23 mouse cellular contexts compared by ENCODE assay signal in genomic region chr14:34348301-34348700, GRCm38 (mm10). TPM values are rescaled to one million over a fixed set of nuclear protein-coding genes. Genes with fewer than 3 reads are reported as not detected.
"Had no signal": no experiment of that assay in that cellular context is flagged by ENCODE, and none has a peak within 500 bp of the region (broad histone marks: within the 10 kb centered on the region; RNA-seq: fewer than 3 reads in every experiment).

No protein-coding gene starts in this region.

- DNase-seq: kidney, adult 9 months; kidney, postnatal 14 days; layer of hippocampus, postnatal 36 days; right cerebral cortex, postnatal 25 days; spleen, adult 18-20 months; thymus, postnatal 25 days had no signal

- H3K4me3 ChIP-seq: intestine, embryonic 15.5 days; layer of hippocampus, adult 2 months; left cerebral cortex, adult 2 months; lung, embryonic 15.5 days; megakaryocyte, embryonic 14.5 days; midbrain, embryonic 10.5 days; midbrain, embryonic 13.5 days; myocyte; neural tube, embryonic 13.5 days; stomach, embryonic 15.5 days had no signal

- H3K36me3 ChIP-seq: intestine, embryonic 15.5 days had no signal

- H3K9ac ChIP-seq: intestine, embryonic 15.5 days; lung, embryonic 15.5 days; midbrain, embryonic 13.5 days; neural tube, embryonic 13.5 days; stomach, embryonic 15.5 days had no signal

- H3K4me1 ChIP-seq: intestine, embryonic 15.5 days; lung, embryonic 15.5 days; midbrain, embryonic 13.5 days; neural tube, embryonic 13.5 days had no signal

- H3K9me3 ChIP-seq: intestine, embryonic 15.5 days; lung, embryonic 15.5 days; megakaryocyte, embryonic 14.5 days; midbrain, embryonic 10.5 days; midbrain, embryonic 13.5 days; neural tube, embryonic 13.5 days; stomach, embryonic 15.5 days had no signal

- H3K27me3 ChIP-seq: intestine, embryonic 15.5 days; lung, embryonic 15.5 days; midbrain, embryonic 13.5 days; neural tube, embryonic 13.5 days; stomach, embryonic 15.5 days had no signal

- H3K4me2 ChIP-seq: intestine, embryonic 15.5 days; lung, embryonic 15.5 days; midbrain, embryonic 13.5 days; neural tube, embryonic 13.5 days; stomach, embryonic 15.5 days had no signal

- H3K27ac ChIP-seq: intestine, embryonic 15.5 days; layer of hippocampus, adult 2 months; left cerebral cortex, adult 2 months; lung, embryonic 15.5 days; midbrain, embryonic 10.5 days; midbrain, embryonic 13.5 days; neural tube, embryonic 13.5 days; stomach, embryonic 15.5 days had no signal

- ATAC-seq: midbrain, embryonic 13.5 days; midbrain, embryonic 16.5 days had no signal

RNA-seq across cellular contexts. Expression of gene Fam25c, which starts 6.9 kb away (rescaled TPM):
- total RNA-seq: layer of hippocampus, adult 2 months; layer of hippocampus, postnatal 10 days; layer of hippocampus, postnatal 36 days; left cerebral cortex, adult 2 months; left cerebral cortex, postnatal 36 days; monocyte, adult 5-6 weeks; neutrophil, adult 5-6 weeks had no signal
- polyA plus RNA-seq: intestine, embryonic 15.5 days; large intestine, adult 2 months; limb, embryonic 11.5 days; lung, embryonic 15.5 days; midbrain, embryonic 10.5 days; midbrain, embryonic 13.5 days; midbrain, embryonic 16.5 days; myocyte; neural tube, embryonic 13.5 days had no signal

RNA-seq across cellular contexts. Expression of gene Sncg, which starts 26.3 kb away (rescaled TPM):
- total RNA-seq: monocyte, adult 5-6 weeks; neutrophil, adult 5-6 weeks had no signal

RNA-seq across cellular contexts. Expression of gene Mmrn2, which starts 27.0 kb away (rescaled TPM):
- total RNA-seq: monocyte, adult 5-6 weeks; neutrophil, adult 5-6 weeks had no signal
